Mouse (Mus musculus) ovary, postnatal 36 days (tissue): Measurements from ENCODE around the gene Adh1.

Experiments used
- DNase-seq: peaks from one replicate; pipeline ENCODE4 v3.0.0; 2022; ENCODE audit warnings: low spot score, mixed read lengths

The Adh1 gene

DNA sequence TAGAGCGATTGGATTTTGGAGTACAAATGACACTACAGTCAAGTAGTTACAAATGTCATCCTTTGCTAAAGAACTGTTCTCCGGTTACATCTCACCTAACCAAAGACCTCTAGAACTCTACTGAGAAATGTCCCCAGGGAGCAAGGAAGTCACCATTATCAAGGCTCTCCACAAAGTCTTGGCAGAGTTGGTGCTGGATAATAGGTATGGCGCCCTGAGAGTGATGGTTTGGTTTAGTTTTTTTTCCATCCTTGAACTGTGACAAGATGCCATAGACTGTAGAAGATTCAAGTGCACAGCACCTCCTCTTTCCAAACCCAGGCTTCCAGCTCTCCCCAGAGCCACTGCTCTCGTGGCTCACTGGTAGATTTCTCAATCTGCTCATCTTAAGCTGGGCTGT lies 26.9 kb downstream of the Adh1 start:
- no peak for DNase-seq

DNA sequence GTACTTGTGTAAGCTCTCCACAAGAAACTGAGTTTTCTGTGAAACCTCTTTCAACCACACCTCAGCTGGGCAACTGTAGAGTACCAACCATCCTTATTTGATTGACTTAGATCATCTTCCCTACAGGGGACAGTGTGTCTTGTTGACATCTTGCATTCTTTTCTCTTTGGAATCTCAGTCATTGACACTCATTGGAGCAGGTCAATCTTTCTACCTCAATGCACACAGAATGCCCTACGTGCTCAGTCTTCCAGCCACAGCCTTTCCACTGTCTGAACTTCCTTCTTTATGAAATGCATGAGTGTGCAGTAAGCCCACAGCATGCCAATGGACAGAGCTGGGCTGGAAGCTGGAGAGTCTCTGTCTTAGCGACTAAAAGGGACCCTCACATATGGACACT lies 29.9 kb downstream of the Adh1 start:
- no peak for DNase-seq

DNA sequence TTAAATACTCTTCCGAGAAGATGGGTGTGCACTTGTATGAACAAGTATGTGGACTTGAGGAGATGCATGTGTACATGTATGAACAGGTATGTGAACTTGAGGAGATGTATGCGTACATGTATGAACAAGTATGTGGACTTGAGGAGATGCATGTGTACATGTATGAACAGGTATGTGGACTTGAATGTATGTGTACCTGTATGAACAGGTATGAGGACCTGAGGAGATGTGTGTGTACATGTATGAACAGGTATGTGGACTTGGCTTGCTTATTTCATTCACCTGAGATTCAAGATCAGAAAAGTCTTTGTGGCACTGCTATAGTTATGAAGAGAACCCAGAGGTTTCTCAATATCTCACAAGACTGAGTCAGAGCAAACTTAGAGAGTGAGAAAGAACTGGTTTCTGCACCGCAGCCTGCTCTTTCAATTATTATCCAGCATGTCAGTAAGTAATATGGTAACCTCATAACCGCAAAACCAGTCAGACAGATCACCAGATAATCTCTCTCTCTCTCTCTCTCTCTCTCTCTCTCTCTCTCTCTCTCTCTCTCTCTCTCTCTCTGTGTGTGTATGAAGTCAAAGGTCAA lies 30.8 kb downstream of the Adh1 start:
- DNase-seq: no peak

DNA sequence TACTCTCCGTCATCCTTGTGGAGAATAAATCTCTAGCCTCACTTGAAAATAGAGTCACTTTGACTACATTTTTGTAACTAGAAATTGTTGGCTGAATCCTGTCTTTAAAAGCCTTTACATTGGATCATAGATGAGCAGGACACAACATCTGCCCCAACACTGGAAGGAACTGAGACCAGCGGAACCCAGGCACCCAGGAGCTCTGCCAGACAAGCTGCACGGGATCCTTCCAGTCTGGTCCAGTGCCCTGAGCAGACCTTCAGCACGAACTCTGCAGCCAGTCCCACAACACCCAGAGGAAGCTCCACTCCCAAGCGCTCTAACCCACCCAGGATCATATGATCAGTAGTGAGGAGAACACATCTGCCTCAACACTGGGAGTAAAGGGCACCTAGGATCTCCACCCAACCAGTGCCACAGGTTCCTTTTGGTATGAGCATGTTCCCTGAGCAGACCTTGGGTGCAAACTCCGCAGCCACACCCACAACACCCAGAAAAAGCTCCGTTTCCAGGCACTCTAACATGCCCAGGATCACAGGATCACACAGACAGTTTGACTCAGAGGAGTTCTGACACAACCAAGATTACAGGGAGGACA lies 32.6 kb downstream of the Adh1 start:
- no peak for DNase-seq

DNA sequence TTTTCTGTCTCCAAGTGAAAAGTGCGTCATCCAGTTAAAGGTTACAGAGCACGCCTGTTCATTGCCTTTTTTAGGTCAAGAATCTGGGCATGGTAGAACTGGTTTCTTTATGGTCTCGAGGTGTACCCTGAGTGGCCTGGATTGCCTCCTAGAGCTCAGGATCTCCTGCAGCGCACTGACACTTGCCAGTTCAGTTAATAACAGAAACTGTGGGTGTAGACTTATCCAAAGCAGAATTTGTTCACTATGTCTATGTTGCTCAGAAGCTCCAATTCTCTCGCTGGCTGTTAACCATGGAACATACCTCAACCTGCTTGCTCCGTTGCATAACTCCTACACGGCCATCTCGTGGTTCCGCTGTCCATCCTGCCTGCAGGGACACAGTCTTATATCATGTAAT lies 39.3 kb downstream of the Adh1 start:
- DNase-seq: no peak

DNA sequence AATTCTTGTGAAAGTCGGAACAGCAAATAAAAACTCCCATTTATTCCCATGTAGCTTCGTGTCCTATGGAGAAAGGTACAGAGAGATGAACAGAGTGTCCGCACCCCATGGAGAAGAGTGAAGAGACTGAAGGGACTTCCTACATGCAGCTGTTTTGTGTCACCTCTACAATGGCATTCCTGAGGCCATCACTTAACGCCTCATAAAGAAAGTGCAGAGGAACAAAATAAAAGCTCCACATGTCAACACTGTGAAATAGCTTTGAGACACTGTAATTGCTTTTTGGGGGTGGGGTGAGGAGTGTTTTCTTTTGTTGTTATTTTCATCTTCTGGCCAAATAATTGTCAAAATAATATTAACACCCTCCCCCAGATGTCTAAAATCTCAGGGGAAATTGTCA lies 41.9 kb downstream of the Adh1 start:
- no peak for DNase-seq

DNA sequence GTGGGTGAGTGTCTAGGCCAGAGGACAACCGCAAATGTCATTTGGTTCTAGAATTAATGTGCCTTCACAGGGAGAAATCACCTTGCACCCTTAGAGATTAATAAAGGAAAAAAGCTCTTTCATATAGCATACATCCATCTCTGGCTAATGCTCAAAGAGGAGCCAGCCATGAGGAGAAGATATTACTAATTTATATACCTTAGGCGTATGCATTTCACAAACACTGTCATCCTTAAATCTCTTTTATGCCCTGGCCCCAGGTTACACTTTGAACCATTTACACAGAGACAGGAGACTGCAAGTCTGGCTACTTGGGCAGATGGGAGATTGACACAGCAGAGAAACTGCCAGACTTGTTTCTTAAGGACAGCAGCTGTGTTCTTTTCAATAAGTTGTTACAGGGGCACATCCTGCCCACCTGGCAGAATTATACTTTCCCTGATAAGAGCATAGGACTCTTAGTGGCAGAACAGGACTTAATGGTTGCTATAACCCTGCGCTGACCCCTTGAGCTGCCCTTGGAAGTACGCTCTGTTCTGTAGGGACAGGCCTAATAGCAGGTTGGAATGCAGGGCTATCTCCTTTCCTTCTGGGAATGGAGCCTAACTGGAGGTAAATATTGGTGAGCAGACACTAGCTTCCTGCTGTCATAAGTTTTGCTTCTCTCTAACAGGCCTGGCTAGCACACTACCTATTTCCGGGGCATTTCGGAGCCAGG lies 43.1 kb downstream of the Adh1 start:
- DNase-seq: no peak

DNA sequence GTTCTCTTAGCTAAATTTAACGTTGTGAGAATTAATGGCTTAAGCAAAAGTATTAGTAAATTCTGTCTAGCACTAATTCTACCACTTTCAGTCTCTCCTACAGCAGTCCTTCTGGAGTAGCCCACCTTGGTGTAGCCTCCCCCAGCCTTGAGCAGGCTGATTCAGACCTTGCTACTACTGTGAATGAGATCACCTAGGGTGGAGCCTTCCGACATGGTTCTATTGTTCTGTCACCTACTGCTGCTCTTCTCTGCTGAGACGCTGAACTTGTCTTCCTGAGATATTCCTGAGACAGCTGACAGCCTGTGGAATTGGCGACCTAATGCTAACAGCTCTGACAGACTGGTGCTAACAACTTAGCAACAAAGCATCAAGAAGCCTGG lies 43.7 kb downstream of the Adh1 start:
- no peak for DNase-seq

DNA sequence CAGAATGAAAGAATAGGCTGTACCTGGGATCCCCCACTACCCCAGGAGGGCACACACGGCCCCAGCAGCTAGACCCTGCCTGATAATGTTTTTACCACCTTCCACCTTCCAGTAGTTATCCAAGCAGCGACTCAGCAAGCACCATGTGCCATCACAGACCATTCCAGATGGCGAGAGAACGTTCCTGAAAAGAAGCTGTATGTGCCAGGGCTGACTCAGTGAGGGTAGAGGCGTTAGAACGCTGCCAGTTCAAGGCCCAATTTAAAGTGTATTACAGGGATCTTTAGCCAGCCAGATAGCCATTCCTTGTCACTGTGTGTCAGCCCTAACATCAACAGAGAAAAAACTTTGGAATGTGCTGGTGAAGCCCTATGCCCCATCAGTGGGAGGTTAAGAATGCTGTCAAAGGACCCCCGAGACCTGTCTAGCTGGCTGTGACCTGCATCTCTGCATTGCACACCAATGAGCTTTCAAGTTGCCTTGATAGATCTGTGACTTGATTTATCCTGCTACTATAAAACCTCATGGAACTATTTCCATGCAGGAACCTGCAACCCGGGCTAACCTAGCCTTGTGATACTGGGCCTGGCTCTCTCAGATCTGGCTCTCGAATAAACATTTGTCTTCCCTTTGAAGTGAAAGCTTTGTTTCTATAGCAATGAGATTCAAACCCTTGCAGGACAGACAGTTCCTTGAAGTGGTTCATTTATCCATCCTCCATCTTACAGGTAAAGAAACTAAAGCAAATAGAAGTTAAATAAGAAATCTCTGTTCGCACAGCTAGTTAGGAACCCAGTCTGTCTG lies 44.9 kb downstream of the Adh1 start:
- no peak for DNase-seq

DNA sequence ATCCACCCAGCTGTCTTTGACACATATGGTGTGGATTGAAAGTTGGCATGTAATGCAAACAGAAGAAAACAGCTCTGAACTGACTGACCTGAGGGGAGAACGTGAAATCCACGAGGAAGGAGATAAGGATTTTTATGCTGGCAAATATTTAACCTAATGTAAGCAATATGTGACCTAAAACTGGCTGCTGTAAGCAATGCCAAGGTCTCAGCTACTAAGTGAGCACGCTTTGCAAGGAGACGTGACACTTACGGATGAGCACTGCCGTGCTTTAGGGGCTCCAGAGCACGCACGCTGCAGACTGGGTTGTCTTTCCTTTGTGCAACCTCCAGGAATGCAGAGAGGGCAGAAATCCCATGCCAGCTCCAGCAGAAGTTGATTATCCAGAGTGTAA lies 45.5 kb downstream of the Adh1 start:
- no peak for DNase-seq

DNA sequence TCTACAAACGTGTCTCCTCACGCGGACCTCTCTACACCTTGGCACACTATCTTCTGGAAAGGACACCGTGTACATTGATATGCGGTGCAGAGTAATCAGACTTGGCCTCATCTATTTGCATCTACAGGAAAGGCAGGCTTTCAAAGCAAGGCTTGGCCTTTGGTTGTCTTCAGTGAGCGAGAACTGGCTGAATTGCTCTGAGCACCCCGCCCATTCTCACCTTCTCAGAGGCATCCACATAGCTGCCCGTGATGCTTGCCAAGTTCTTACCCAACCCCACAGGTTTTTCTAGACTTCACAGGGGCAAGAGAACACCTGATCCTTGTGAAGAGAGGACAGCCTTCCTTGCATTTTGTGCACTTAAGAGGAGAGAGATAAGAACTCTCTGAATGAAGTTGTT lies 49.1 kb downstream of the Adh1 start:
- no peak for DNase-seq

DNA sequence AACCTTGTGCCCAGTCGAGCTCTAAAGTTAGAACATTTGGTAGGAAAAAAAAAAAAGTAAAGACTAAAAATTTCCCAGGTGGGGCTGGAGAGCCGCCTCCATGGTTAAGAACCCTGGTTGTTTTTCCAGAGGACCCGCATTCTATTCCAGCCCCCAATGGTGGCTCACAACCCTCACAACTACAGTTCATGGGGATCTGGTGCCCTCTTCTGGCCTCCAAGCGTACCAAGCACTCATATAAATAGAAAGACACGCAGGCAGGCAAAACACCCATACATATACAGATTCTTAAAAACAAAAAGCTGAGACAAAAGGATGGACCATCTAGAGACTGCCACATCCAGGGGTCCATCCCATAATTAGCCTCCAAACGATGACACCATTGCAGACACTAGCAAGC lies 50.2 kb downstream of the Adh1 start:
- no peak for DNase-seq

DNA sequence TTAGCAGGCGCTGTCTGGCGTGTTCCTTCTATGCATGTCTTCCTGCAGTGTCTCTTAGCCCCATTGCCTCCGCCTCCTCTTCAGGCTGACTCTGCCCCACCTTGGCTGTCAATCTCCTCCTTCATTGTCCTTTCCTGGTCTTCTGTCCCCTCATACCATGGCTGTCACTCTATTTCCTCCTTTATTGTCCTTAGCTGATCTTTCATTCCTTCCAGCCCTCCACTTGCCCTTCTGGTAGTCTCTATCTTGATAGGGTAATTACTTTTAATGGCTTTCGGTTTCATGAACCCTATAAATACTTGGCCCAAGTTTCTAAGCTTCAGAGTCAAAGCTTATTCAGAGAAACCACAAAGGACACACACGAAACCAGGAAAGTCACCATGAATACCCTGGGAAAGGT lies 52.2 kb downstream of the Adh1 start, which contains the start of gene Adh6a:
Gene Adh6a, plus strand, starts transcription at position 322 of the 400 bp plus-strand sequence.
- DNase-seq: no peak

DNA sequence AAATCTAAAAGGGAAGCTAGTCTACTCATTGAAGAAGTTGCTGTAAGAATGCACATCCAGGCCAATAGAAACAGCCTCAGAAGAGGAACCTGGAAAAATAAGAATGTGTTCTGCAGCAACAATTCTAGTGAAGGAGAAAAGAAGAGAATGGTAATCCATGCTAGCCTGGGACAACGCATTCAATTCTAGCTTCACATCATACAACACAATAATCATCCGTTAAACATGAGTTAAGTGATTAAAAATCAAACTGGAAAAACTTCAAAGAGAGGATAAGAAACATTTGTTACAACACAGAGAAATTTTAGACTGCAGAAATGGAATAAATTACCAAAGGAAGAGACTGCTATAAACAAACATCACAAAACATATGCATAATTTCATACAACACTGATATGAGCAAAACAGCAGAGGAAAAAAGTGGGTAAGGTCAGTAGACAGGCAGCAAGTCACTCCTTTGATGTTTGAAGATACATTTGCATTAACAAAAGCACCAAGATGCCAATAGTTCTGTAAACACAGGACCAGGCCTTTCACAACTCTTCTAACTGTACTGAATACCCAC lies 56.2 kb downstream of the Adh1 start:
- DNase-seq: no peak

DNA sequence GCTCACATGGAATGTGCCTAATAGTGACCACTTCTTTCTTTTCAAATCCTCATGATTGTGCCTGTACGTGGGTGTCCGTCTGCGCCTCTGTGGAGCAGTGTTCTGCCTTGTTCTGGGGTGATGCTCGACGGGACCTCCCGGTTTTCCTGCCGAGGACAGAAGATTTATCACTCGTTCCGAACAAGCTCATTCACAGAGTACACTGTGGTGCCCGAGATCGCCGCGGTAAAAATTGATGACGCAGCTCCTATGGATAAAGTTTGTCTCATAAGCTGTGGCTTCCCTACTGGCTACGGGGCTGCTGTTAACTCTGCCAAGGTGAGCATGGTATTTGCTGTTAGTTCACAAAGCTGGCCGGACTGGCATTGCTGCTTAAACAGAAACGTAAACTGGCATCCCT lies 64.2 kb downstream of the Adh1 start:
- no peak for DNase-seq

DNA sequence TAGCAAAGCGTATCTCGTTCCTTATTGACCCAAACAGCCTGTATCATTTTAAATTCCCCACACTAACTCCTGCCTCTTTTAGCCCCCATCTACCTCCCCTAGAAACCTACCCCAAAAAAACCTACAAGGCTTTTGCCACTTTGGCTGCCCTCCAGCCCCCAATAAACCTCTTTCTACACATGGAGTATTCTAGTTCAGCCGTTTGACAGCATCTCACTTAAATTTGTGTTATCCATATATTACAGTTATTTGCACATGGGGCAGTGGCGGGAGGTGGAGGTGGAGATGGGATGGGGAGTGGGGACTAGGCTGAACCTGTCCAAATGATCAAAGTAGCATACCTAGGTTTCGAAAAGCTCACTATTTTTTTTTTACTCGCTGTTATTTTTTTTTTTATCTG lies 64.7 kb downstream of the Adh1 start:
- DNase-seq: no peak

DNA sequence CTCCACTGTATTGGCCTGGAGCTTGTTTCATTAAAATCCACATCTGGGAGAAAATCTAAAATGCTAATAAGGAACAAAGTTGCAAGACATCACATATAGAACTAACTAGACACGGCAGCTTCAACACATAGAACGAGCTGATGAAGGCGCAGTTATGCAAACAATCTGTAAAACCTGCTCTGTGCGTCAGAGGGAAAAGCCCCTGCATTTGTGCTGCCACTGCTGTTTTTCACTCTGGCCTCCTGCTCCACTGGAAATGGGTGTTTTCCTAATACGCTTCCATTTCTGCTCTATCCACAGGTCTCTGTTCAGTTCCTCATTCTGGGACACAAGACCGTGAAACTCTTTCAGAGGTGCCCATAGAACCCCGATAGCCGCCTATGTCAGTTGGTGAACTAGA lies 73.1 kb downstream of the Adh1 start:
- no peak for DNase-seq

DNA sequence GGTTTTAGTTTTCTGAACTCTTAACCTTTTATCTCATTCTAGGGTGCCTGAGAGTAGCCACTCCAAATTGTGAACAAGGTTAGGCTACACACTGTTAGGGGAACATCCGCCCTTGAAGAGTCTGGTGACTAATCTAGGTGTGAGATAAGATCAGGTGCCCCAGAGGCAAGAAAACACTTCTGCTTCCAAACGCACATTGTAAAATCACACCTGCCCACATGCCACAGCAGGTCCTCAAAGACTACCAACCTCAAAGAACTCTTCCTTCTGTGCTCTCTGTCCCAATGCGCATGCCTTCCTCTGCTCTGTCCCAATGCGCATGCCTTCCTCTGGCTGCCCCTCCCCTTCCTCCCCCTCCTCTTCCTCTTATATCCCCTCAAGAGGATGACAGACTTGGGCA lies 73.5 kb downstream of the Adh1 start:
- DNase-seq: no peak

DNA sequence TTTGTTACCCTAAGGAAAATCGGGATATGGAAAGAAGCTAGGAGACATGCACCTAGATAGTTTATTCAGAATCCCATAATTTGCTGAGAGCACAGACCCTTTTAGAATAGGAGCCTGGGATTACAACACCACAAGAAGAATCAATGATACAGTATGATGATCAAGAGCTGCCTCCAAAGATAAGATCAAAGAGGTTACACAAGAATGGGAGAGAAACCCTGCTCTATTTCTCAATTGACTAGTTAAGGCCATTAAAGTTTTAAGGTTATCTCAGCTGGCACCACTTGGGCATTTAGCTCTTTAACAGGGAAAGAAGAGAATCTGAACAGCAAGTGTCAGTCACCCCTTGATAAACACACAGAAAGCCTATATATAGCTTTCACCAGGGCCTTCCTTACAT lies 74.8 kb downstream of the Adh1 start:
- DNase-seq: no peak

DNA sequence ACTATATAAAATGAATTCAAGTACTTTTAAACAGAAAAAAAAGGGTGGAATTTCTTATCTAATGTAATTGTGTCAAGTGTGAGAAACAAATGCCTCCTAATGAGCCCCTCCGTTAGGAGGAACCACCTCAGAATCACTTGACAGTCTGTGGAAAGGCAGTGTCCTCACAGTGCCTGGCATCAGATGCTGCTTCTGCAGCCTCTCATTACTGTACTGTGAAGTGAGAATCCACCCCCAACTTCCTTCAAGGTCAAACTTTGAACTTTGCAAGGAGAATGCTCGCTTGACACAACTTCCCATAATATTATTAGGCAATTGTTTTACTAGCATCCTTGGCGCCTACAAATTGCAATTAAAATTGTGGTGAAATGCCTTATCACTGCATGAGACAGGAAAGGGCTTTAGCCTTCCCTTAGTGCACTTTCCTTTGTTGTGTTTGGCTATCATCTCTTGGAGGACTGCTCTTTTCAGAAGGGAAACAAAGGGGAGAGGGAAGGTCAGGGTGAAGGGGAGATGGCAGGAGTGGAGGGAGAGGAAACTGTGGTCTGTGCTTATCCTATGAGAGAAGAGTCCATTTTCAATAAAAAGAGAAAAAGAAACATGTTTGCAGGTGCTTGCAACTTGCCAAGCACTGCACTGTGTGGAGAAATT lies 75.4 kb downstream of the Adh1 start:
- DNase-seq: no peak
